Mouse (Mus musculus) adrenal gland, adult 8-10 months (tissue): ENCODE results near the gene Plb1. TPM values are rescaled to one million over a fixed set of nuclear protein-coding genes. Genes with fewer than 3 reads are reported as not detected.

Experiments
- DNase-seq: peaks from one replicate; pipeline ENCODE4 v3.0.0; 2022
- total RNA-seq, 4 experiments: library from RNA; stranded (reverse); gene quantifications; 2 replicates each; pipeline ENCODE4 v1.2.4; 2022

The Plb1 gene
- under 1 TPM in 2 of 4 experiments, not detected in 2; 0.12 to 0.28 TPM for total RNA-seq

DNA sequence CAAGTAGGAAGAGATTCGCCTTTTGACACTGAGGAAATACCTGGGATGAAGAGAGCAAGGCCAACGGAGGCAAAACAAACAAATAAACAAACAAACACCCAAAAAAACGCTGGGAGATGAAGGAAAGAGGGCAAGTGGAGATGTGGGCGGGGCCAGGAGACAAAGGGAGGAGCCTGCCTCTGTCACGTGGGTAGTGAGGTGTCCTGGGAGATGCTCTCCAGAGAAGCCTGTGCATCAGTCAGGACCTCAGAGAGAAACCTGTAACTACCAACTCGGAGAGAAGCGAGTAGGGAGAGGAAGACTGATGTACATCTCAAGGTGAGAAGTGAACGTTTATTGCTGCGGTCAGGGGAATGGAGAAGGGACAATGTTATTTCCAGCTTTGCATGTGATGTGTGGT, at the start of gene Plb1:
Gene Plb1 (plus strand): TSS at position 235 of the 400 bp plus-strand sequence.
- no peak for DNase-seq

DNA sequence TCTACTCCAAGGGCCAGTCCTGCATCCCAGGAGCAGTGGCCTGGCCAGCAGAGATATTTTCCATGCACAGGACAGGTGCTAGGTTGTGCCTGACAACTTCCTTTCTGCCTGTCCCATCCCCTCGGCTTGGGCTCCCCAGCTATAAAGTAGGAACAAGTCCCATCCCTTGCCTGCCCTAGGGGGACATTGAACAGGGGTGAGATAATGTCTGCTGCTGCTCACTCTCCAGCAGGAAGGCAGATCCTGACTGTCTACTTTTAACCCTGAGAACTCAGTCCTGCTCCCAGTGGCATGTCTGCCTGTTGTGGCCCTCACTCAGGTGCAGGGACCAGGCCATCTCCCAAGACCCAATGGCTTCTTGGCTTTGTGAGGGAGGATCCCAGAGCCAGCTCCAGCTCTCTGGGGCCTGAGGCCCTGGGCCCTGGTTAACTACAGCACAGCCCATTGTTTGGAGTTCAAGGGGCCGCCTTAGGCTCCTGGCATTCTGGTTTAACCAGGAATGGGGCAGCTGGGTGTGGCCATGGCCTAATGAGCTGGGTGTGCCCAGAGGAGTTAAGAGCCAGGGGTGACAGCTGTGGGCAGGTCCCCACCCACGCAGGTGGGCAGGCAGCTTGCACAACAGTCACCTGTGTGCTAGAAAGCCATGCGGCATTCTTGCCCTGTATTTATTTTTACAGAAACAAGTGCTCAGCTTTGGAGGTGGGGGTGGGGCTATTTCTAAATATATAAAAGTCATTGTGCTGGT, 49.5 kb upstream of the Plb1 start:
- DNase-seq, result no peak

DNA sequence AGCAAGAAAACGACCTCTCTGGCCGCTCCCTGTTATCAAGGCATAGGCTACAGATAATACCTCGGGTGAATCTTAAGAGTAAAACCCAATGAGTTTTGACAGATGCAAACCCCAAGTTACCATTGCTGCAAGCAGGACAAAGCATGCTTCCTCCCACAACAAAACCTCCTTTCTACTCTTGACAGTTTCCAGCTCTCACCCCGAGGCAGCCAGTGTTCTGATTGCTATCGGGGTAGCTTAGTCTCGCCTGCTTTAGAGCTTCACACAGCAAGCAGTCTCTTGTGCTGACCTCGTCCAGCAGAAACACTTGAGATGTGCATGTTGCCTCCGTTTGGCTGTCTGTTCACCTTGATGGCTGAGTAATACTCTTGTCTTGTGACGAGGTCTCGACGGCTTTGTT, 44.8 kb upstream of the Plb1 start:
- no peak for DNase-seq

DNA sequence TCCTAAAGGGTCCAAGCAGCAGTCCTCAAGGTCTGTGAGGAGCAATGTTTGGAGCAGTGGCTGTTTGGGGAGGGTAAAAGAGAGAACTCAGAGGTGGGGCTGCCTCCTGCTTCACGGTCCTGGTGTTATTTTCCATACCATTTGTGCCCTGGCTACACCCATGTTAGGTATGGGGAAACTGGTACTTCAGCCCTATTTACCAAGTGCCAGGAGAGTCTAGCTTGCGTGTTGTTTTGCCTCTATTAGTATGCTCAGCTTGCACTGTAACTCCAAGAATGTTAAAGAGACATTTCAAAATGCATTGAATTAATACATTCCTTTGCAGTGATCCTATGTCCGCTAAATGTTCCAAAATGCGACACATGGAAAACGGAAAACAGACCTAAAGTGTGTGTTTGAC, 41.2 kb upstream of the Plb1 start:
- DNase-seq, result no peak

DNA sequence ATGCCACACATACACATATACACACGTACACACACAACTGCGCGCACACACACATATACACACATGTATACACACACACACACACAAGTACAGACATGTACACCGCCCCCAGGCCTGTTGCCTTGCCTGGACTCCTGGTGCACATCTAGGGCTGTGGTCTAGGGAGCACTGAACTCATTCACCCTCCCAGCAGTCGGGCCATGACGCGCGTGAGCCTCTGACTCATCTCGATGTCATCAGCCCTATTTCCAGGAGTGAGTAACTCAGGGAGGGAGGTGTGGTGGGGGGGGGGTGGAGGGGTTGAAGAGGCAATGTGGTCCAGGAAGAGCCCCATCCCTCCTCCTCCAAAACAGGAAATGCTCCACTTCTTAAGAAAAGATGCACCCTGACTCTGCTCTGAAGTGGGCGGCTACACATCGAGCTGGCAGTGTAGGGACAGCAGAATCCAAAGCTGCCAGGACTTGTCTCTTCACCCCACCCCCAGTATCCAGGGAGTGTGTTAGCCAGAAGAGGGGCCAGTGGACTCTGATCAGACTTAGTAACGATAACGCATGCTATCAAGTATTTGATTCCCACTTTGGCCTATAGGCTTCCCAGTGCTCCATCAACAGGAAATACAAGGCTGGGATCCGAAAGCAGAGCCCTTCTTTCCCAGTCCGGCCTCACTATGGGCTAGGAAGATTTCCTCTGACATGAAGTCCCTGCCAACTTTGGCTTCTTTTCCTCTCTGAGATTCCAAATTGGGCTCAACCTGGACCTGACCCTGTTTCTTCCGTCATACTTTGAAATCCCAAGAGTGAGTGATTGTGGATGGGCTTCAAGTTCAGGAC, 40.3 kb upstream of the Plb1 start:
- peak; percentile 75 for DNase-seq

DNA sequence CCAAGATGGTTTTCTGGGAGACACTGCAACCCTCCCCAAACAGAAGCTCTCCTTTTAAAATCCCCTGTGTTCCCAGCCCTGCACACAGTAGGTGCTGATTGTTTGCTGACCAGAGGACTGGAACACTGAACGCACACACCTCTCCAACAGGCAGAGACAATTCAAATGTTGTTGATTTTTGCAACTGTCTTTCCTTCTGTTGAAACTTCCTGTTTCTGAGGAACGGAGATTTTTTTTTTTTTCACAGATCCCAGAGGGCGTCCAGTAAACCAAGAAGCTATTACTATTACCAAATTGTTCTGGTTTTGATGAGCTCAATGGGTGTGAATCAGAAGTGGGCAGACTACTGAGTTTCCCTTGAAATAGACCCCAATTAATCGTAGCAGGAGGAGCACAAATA, 38.3 kb upstream of the Plb1 start:
- DNase-seq, result no peak

DNA sequence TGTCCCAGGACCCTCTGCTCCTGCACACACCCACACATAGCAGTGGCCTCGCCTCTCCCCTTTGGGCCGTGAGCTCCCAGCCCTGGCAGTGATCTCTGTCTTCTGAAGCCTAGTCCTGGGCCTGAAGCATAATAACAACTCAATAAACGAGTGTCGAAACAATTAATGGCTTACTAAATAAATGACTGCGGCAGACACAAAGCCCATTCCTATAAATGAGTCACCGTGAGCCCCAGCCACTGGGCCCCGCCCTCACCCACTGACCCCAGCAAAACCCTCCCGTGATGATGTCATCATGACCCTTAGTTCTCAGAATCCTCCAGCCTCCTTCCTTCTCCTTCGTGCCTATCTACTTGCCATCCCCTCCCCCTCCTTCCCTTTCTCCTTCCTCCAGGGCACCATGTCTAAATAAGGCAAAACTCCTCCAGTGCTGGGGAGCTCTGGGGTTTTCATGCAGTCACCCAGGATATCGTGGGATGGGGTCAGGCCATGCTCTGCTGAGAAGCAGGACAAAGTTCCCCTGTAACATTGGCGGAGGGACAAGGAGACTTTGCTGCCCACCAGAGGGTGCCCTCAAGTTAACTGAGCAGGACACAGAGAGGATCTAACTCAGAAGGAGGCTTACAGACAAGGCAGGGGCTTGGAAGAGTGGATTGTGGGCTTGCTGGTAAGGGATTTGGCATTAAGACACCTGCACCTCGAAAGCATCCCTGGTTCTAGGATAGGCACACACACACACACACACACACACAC, 36.5 kb upstream of the Plb1 start:
- no peak for DNase-seq

DNA sequence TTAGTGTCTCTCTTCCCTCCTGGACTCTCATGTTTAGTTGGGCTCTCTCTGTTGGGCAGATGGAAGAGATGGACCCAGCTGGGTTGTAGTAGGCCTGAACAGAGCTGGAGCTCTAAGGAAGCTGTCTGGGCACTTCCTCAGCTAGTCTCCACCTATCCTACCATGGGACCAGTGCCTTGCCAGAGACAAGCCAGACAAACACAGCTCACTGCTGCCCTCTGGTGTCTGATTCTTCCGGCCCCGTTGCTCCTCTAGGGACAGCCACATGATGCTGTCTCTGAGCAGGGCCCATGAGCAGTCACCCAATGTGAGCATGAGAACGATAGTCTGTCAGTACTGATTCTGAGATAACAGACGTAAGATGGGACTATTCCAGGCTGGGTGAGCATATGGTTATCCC, 34.8 kb upstream of the Plb1 start:
- DNase-seq, result peak; percentile 92

DNA sequence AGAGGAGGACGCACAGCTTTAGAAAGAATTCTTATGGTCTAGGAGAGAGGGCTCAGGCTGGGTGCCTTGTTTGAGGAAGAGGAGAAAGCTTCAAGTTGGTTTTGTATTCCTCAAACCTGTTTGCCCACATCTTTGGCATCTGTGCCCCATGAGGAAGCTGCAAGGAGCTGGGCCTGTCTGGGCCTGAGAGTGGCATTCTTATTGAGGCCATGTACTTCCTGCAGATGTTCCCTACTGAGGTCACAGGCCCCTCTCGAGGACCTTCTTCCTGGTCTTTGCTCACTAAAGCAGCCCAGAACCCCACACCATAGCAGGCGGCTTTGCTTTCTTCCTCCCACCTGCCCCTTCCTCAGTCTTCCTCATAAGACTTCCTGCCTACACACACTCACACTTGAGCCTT, 33.4 kb upstream of the Plb1 start:
- no peak for DNase-seq

DNA sequence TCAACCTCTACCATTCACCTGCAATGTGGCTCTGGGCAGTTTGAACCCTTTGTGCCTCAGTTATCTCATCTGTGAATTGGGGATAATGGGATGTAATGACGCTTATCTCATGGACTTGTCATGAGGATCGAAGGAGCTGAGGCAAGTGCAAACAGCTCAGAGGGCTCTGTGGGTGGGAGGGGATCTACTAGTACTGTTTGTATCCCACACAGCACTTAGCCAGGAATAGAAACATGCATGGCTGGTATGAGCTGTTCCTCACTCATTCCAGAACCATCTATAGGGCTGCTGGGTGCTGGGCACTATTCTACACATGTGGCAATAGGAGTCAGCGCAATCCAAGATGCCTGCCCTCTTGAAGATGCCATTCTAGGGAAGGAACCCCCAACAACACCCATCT, 32.9 kb upstream of the Plb1 start:
- DNase-seq, result no peak

DNA sequence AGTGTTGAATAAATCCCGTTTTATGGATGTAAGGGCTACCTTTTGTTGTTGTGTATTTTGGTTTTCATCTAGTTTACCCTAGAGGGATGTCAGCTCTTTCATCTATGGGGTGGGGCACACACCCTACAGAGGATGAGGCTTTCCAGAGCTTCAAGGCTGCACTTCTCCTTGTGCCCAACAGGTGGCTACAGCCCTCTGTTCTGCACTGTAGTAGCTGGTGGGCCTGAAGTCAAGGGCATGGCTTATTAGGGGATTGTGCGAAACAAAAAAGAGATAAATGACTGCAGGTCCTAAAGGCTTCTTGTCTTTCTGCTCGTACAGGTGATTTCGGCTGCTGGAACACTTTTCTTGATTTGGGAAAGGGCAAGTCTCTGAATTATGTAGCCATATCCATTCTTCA, 27.9 kb upstream of the Plb1 start:
- DNase-seq, result no peak

DNA sequence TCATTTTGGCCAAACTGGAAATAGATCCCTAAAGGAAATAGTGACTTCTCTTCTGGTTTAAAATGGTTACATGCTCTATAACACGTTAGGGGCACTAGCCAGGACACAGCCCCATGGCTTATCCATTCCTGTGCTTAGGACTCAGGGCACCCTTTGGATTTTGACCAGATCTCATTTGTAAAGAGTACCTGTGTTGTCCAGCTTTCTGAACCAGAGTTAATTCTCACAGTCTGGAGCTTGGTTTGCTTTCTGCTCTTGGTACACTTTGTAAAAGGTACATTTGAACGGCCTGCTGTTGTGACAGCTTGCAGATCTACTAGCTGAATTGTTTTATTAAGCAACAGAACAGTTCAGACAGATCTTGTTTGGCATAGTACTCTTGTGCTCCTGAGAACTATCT, 25.8 kb upstream of the Plb1 start:
- no peak for DNase-seq

DNA sequence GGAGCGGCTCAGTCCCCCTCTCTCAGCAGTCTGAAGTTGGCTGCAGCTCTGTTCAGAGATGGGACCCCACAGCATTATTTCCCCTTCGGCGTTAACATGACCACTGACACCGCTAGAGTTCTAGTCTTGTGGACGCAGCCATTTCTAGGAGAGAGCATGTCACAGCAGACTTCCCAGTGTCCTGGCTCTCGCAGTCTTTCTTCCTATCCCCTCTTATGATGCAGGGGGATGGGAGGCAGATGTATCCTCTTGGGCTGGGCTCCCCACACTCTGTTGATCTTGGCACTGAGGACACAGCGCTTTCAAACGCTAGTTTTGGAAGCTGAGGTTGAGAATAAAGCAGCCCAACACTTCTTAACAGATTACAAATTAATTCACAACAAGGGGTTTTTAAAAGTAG, 24.0 kb upstream of the Plb1 start:
- no peak for DNase-seq

DNA sequence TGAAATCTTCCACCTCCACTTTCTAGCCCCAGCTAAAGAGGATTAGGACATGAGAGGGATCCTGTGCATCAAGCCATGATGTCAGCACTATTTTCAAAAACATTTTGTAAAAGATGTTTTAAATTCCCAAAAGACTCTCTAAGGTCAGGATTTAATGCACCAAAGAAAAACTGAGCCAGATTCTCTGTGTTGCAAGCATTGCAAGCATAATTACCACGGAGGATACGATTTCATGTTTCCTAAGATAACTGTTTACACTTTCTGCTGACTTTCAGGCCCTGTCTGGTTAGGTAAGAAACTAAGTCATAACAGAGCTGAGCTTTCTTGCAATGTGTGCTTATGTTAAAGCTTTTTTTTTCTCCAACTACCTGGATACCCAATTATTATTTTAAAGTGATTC, 21.5 kb upstream of the Plb1 start:
- no peak for DNase-seq

DNA sequence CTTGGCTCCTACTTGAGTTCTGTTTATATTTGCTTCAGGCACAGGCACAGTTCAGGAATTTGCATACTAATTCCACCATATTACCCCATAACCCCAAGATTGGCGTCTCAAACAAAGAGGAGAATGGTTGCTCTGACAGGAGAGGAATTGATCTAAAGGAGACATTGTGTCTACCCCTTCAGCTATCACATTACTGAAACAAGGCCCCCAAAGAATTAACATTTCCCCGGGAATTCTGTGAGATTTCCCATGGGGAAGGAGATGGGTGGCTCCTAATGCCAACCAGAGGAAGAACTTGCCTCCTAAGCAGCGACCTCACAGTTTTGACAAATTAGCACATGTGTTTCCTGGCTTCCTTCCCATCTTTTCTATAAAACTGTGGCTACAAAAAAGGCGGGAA, 18.8 kb upstream of the Plb1 start:
- no peak for DNase-seq

DNA sequence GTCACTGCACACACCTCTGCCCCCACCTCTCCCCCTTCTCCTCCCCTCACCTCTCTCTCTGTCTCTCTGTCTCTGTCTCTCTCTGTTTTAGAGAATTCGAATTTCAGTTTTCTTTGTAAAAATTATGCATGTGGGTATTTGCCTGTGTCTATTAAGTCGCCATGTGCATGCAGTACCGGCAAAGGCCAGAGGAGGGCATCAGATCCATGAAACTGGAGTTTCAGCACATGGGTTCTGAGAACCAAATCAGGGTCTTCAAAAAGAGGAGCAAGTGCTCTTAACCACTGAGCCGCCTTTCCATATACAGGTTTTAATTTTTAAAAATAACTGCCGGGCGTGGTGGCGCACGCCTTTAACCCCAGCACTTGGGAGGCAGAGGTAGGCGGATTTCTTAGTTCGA, 17.0 kb upstream of the Plb1 start:
- DNase-seq, result no peak

DNA sequence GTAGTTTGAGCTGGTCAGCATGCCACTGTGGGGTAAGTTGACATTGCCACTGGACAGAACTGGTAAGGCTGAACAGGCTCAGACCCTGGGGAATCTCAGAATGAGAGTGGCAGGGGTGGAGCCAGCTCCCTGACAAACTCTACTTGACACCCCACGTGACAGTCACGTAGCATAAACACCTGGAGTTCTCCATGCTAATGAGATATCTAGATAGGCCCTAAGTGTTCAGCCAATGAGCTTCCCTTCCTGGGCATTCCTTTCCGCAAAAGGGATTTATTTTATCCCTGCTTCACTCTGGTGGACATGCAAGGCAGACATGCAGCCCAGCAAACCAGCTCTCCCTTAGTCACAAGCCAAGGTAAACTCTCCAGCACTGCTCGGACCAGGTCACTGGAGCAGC, 16.0 kb upstream of the Plb1 start:
- DNase-seq, result no peak

DNA sequence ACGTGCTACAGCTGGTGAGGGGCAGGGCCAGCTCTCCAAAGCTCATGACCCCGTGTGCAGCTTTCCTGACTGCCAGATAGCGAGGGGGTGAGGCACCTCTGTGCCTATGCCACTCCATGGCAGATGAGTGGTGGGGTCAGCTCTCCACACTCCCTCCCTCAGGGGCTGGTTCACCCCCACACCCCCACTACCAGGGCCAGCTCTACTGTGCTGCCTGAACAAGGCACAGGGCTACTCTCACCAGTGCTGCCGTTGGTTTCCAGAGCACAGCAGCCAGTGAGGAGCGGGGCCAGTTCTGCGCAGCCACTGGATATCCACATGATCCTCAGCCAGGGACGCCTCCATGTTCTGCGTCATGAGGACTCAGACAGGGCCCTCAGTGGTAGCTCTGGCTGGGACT, 15.0 kb upstream of the Plb1 start:
- no peak for DNase-seq

DNA sequence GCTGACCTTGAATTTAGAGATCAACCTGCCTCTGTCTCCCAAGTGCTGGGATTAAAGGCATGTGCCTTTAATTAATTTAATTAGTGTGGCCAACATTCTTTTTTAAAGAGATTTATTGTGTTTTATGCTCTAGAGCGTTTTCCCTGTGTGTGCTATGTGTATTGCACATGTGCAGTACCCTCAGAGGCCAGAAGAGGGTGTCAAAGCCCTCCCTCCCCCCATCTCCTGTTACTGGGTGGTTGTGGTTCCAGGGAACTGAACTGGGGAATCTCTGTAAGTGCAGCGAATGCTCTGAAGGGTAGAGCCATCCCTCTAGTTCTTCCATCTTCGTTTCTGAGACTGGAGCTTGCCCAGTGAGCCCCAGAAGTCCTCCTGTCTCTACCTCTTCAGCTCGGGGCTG, 2.1 kb upstream of the Plb1 start:
- no peak for DNase-seq

DNA sequence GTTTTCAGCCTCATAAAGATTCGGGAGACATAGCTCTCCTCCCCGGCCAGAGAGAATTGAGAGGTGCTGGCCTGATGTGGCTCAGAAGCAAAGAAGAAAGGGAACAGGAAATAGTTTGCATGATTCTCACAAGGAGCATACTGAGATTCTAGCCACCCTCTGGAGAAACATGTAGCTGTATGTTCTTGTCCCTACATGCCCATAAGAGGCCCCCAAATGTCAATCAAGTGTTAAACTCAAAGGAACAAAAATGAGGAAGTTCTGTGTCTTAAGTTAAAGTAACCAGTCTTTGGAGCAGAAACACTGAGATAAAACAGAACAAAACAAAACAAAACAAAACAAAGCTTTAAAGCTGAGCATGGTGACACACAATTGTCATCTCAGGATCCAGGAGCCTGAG, 6.8 kb downstream of the Plb1 start:
- DNase-seq, result no peak

DNA sequence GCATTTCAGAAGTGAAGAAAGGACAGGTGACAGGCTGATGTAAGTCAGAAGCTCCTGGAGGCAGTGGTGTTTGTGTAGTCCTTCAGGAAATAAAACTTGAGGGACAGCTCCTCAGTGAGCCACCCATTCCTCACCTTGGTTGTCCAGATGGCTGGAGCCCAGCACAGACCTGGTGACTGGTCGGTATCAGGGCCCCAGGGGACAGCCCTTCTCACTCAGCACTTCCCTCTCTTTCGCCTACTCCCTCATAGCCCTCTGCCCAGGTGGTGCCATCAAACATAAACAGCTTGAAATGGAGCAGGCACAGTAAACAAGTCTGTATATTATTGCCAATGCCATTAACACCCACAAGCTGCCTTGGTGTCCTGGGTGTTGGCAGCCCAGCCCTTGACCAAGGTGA, 8.2 kb downstream of the Plb1 start:
- DNase-seq, result no peak

DNA sequence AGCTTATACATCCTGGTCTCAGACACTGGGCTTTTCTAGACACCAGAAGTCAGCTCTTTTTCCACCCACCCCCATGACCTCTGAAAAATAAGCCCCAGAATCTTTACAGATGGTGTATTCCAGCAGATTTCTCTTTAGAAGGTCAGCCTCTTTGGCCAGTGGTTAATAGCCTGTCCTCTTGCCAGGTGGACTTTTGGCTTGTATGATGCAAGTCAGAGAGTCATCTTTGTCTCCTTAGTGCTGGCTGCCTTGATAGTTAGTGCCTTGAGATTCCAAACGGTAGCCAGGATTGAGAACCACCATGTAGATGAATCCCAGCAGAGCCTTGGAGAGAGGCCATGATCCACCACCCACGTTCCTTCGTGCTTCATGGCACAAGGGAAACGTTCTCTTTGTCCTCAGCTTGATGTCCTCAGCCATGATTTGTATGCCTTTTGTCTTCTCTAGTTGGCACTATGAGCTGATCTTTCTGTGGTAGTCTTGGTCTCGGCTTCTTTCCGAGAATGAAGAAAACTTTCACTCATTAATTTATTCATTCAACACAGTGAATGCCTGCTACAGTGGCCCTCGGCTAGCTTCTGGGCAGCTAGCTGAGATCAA, 10.9 kb downstream of the Plb1 start:
- DNase-seq, result no peak

DNA sequence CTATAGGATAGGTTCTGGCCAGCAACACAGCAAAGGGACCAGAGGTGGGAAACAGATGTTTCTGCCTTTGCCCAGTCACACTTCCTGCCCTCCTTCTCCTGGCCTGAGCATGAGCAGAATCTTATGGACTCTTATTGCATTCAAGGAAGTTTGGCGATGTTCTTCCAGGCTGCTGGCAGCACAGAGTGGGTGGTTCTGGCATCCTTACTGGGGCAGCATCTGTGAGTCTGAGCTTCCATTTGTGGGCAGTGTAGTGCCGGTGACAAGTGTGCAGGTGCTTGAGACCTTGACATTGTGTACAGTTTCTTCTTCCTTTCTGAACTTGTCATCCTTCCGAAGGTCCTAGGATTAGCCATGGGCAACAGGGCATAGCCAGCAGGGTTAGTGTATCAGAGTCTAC, 12.9 kb downstream of the Plb1 start:
- DNase-seq, result no peak
